ENCODE assay signal across 8 mouse cellular contexts in the genomic region with DNA sequence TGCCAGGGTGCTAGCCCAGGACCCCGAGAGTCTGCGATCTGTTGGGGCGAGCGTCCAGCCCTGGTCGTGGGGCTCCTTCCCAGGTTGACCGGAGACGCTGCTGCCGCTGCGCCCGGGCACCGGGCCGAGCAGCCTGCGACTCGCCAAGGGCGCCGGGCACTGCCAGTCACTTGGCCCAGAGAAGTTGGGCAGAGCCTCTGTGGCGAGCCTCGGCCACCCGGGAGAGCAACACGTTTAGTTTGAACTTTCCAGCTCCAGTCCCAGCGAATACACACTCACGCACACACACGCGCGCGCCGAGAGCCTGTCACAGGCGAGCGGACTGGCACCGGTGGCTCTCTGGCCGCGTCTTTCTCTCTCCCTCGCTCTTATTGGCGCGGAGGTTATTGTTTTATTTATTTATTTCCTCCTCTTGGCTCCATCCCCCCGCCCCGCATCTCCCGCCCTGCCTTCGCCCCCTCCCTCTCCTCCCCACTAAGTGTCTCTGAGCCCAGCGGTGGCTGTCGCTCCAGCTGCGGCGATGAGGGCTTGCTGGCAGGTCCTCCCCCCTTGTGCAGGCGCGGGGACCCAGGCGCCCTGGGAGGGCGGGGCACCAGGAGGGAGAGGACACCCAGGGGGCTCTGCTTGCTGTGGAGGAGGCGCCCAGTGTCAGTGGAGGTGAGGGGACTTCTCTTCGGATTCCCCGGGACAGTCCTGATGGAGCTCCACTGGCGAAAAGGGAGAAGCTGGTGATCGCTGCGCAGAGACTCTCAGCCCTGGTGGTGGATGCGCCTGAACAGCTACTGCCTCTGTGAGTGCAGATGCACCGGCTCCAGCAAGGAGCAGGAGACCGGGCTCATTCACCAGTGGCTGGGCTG.
DNase-seq lines count a peak whose midpoint lies in the region; ATAC-seq and TF ChIP-seq lines count a peak whose summit lies in the region.

No protein-coding gene starts in this region.

- peak overlapping the region; percentile 61 for H3K4me3 ChIP-seq in kidney, embryonic 14.5 days (ENCODE audit: low read length)
- H3K4me3 ChIP-seq in intestine, postnatal 0 days (ENCODE audit: low read depth, low read length): peak overlapping the region; percentile 43
- H3K4me3 ChIP-seq in liver, embryonic 15.5 days (replicated peaks): peak overlapping the region; percentile 18

- H3K9me3 ChIP-seq in kidney, embryonic 14.5 days (ENCODE audit: control insufficient read depth, low read length): no peaks in the 10 kb centered on the region; the same call in 1 of the 2 replicates
- H3K9me3 ChIP-seq in intestine, postnatal 0 days (ENCODE audit: control insufficient read depth): no peaks in the 10 kb centered on the region
- H3K9me3 ChIP-seq in liver, embryonic 15.5 days (replicated peaks): no peaks in the 10 kb centered on the region

- under 1% methylated on average over 54 of the region's 56 CpGs for WGBS in kidney, embryonic 14.5 days
- WGBS in intestine, postnatal 0 days: 1% methylated on average over 54 of the region's 56 CpGs
- under 1% methylated on average over 56 of the region's 56 CpGs for WGBS in liver, embryonic 15.5 days (ENCODE audit: insufficient replicate concordance)

- no peak for DNase-seq in kidney, adult 8-10 months
- peak; percentile 68 for DNase-seq in cerebellum, adult 9-11 months
- DNase-seq in frontal cortex, postnatal 10 days (ENCODE audit: low spot score in 2 of 2): peak; percentile 18 to 54
- peak; percentile 29 to 30 for DNase-seq in right cerebral cortex, postnatal 36 days (ENCODE audit: low spot score in 2 of 2)
- no peak for DNase-seq in urinary bladder, adult 18-20 months (ENCODE audit: low spot score in 2 of 2)

- peak; percentile 88 for ATAC-seq in kidney, embryonic 14.5 days (ENCODE audit: low FRiP score, low TSS enrichment)
- no peak for ATAC-seq in intestine, postnatal 0 days
- no peak for ATAC-seq in liver, embryonic 15.5 days (ENCODE audit: insufficient read depth)

- no peaks in the 10 kb centered on the region for H3K4me1 ChIP-seq in kidney, embryonic 14.5 days (ENCODE audit: control insufficient read depth, insufficient read depth, low read length)
- H3K4me1 ChIP-seq in intestine, postnatal 0 days (replicated peaks; ENCODE audit: control insufficient read depth, insufficient read depth, low read length): no peaks in the 10 kb centered on the region
- H3K4me1 ChIP-seq in liver, embryonic 15.5 days (replicated peaks): no peaks in the 10 kb centered on the region

- no peaks in the 10 kb centered on the region for H3K36me3 ChIP-seq in kidney, embryonic 14.5 days (ENCODE audit: control insufficient read depth, insufficient read depth, low read length)
- no peaks in the 10 kb centered on the region for H3K36me3 ChIP-seq in intestine, postnatal 0 days (ENCODE audit: control insufficient read depth, insufficient read depth)
- H3K36me3 ChIP-seq in liver, embryonic 15.5 days (replicated peaks): no peaks in the 10 kb centered on the region

- H3K27ac ChIP-seq in kidney, embryonic 14.5 days (ENCODE audit: low read depth, low read length): no peak overlapping the region
- H3K27ac ChIP-seq in intestine, postnatal 0 days (ENCODE audit: low read depth, low read length): no peak overlapping the region
- no peak overlapping the region for H3K27ac ChIP-seq in liver, embryonic 15.5 days (replicated peaks)

- H3K4me2 ChIP-seq in kidney, embryonic 14.5 days (replicated peaks; ENCODE audit: low read depth, low read length): peak overlapping the region; percentile 97
- peak overlapping the region; percentile 75 for H3K4me2 ChIP-seq in intestine, postnatal 0 days (replicated peaks; ENCODE audit: low read depth)
- peak overlapping the region; percentile 47 for H3K4me2 ChIP-seq in liver, embryonic 15.5 days

- H3K27me3 ChIP-seq in kidney, embryonic 14.5 days (ENCODE audit: control insufficient read depth, insufficient read depth, low read length): peaks cover 19% of the 10 kb centered on the region
- H3K27me3 ChIP-seq in intestine, postnatal 0 days (replicated peaks; ENCODE audit: control insufficient read depth, insufficient read depth, low read length): peaks cover 28% of the 10 kb centered on the region
- peaks cover 27% of the 10 kb centered on the region for H3K27me3 ChIP-seq in liver, embryonic 15.5 days

- H3K9ac ChIP-seq in kidney, embryonic 14.5 days (ENCODE audit: low read depth, low read length): peak overlapping the region; percentile 42; the same call in 1 of the 2 replicates
- no peak overlapping the region for H3K9ac ChIP-seq in intestine, postnatal 0 days (ENCODE audit: low read depth, low read length)
- H3K9ac ChIP-seq in liver, embryonic 15.5 days: no peak overlapping the region

- 0 out of 2 replicates have a peak, but pooled peaks have one; percentile 8 for TF ChIP-seq CTCF in intestine, postnatal 0 days (IDR thresholded peaks at IDR 0.05; ENCODE audit: low read depth)

Comparison
In these comparisons a context has a peak if more than half of its experiments do, and no peak if none do; other contexts are left out.
1. H3K4me2 ChIP-seq: peak in every context shown above with its lines; median percentile 97 in kidney, embryonic 14.5 days; 75 in intestine, postnatal 0 days; 47 in liver, embryonic 15.5 days.
2. DNase-seq: peak in cerebellum, adult 9-11 months (single experiment), frontal cortex, postnatal 10 days (2 of 2) and right cerebral cortex, postnatal 36 days (2 of 2); none in kidney, adult 8-10 months (0 of 2) and urinary bladder, adult 18-20 months (0 of 2).
3. Peak in every context shown above with its lines, with median percentiles within 50 percentile points of each other: H3K4me3 ChIP-seq.